Comparison of ENCODE assay signal across 25 mouse cellular contexts in genomic region chr11:96204351-96204750, GRCm38 (mm10). TPM values are rescaled to one million over a fixed set of nuclear protein-coding genes. Genes with fewer than 3 reads are reported as not detected.
"Had no signal": no experiment of that assay in that cellular context is flagged by ENCODE, and none has a peak within 500 bp of the region (broad histone marks: within the 10 kb centered on the region; RNA-seq: fewer than 3 reads in every experiment).

No protein-coding gene starts in this region.

- H3K4me2 ChIP-seq: liver, embryonic 11.5 days; lung, embryonic 14.5 days; midbrain, embryonic 15.5 days had no signal

- H3K4me1 ChIP-seq: midbrain, embryonic 15.5 days; neural tube, embryonic 15.5 days had no signal

- H3K27ac ChIP-seq: layer of hippocampus, adult 2 months; liver, embryonic 14.5 days; midbrain, embryonic 10.5 days; midbrain, embryonic 15.5 days; neural tube, embryonic 15.5 days had no signal

- H3K9me3 ChIP-seq: megakaryocyte, embryonic 14.5 days; midbrain, embryonic 10.5 days; midbrain, embryonic 15.5 days; neural tube, embryonic 15.5 days had no signal

- H3K36me3 ChIP-seq: midbrain, embryonic 10.5 days; midbrain, embryonic 15.5 days; neural tube, embryonic 15.5 days had no signal

- DNase-seq: kidney, adult 18-20 months; kidney, adult 9 months; kidney, postnatal 25 days; layer of hippocampus, adult 9-11 months; liver, postnatal 0 days; lung, embryonic 14.5 days; thymus, adult 18-20 months; thymus, postnatal 36 days had no signal

- H3K9ac ChIP-seq: liver, embryonic 14.5 days; liver, postnatal 0 days; lung, embryonic 14.5 days; midbrain, embryonic 15.5 days; neural tube, embryonic 15.5 days had no signal

- ATAC-seq: liver, postnatal 0 days; lung, postnatal 0 days; midbrain, embryonic 15.5 days had no signal

- H3K4me3 ChIP-seq: layer of hippocampus, adult 2 months; megakaryocyte, embryonic 14.5 days; midbrain, embryonic 10.5 days; midbrain, embryonic 15.5 days had no signal

RNA-seq across cellular contexts. Expression of gene Hoxb13, which starts 10.2 kb away (rescaled TPM):
- total RNA-seq: layer of hippocampus, adult 2 months; layer of hippocampus, postnatal 25 days; left cerebral cortex, adult 18-20 months; left cerebral cortex, postnatal 25 days had no signal
- polyA plus RNA-seq: kidney, embryonic 16.5 days; large intestine, adult 2 months; limb, embryonic 11.5 days; limb, embryonic 14.5 days; liver, embryonic 11.5 days; liver, embryonic 14.5 days; liver, postnatal 0 days; lung, embryonic 14.5 days; lung, postnatal 0 days; midbrain, embryonic 10.5 days; midbrain, embryonic 15.5 days; spleen, adult 2 months; stomach, embryonic 16.5 days had no signal
